In genomic region chr12:76531986-76532925, GRCm38 (mm10) we compare ENCODE assay signal across 7 mouse cellular contexts. TPM values are rescaled to one million over a fixed set of nuclear protein-coding genes. Genes with fewer than 3 reads are reported as not detected.
DNase-seq lines count a peak whose midpoint lies in the region; ATAC-seq and TF ChIP-seq lines count a peak whose summit lies in the region.

No protein-coding gene starts in this region.

- WGBS in hindbrain, embryonic 13.5 days, result 3% methylated on average over 19 of the region's 19 CpGs
- WGBS in liver, embryonic 13.5 days (ENCODE audit: insufficient replicate concordance), result 6% methylated on average over 19 of the region's 19 CpGs

- H3K36me3 ChIP-seq in E14TG2a.4 (ENCODE audit: insufficient read depth, low read length), result no peaks in the 10 kb centered on the region
- no peaks in the 10 kb centered on the region for H3K36me3 ChIP-seq in hindbrain, embryonic 13.5 days
- H3K36me3 ChIP-seq in liver, embryonic 13.5 days, result no peaks in the 10 kb centered on the region

- H3K27me3 ChIP-seq in E14TG2a.4 (ENCODE audit: insufficient read depth, low read length), result peaks cover 44% of the 10 kb centered on the region
- H3K27me3 ChIP-seq in hindbrain, embryonic 13.5 days, result peaks cover 87% of the 10 kb centered on the region
- H3K27me3 ChIP-seq in liver, embryonic 13.5 days, result peaks cover 95% of the 10 kb centered on the region

- H3K9ac ChIP-seq in hindbrain, embryonic 13.5 days, result peak overlapping the region; percentile 66; the same call in 1 of the 2 replicates
- H3K9ac ChIP-seq in liver, embryonic 13.5 days, result 0 out of 2 replicates have a peak overlapping the region, but pooled peaks have one; percentile 70

- H3K9me3 ChIP-seq in E14TG2a.4 (ENCODE audit: low read length), result no peaks in the 10 kb centered on the region
- no peaks in the 10 kb centered on the region for H3K9me3 ChIP-seq in hindbrain, embryonic 13.5 days
- H3K9me3 ChIP-seq in liver, embryonic 13.5 days (replicated peaks), result no peaks in the 10 kb centered on the region

- H3K4me3 ChIP-seq in E14TG2a.4 (replicated peaks; ENCODE audit: low read length), result peak overlapping the region; percentile 88
- peak overlapping the region; percentile 58 for H3K4me3 ChIP-seq in hindbrain, embryonic 13.5 days
- peak overlapping the region; percentile 62 for H3K4me3 ChIP-seq in liver, embryonic 13.5 days (replicated peaks)

- ATAC-seq in hindbrain, embryonic 13.5 days (ENCODE audit: low FRiP score), result no peak
- ATAC-seq in liver, embryonic 13.5 days (ENCODE audit: low read depth), result no peak
- ATAC-seq in frontal cortex, adult (ENCODE audit: low TSS enrichment), result no peak

- no peak for TF ChIP-seq CTCF in E14TG2a.4 (conservative IDR thresholded peaks at IDR 0.05; ENCODE audit: low read length)

- peak; percentile 9 for DNase-seq in MEL-GATA-1-ER (ENCODE audit: extremely low read depth, low read depth)
- no peak for DNase-seq in liver, embryonic 13.5 days
- no peak for DNase-seq in cerebellum, postnatal 14 days
- DNase-seq in urinary bladder, postnatal 25 days (ENCODE audit: low spot score), result no peak

- peak overlapping the region; percentile 97 for H3K4me2 ChIP-seq in hindbrain, embryonic 13.5 days
- peak overlapping the region; percentile 64 for H3K4me2 ChIP-seq in liver, embryonic 13.5 days

- peaks cover 64% of the 10 kb centered on the region for H3K4me1 ChIP-seq in E14TG2a.4 (replicated peaks; ENCODE audit: low read depth, low read length)
- peaks cover 25% of the 10 kb centered on the region for H3K4me1 ChIP-seq in hindbrain, embryonic 13.5 days (replicated peaks)
- peaks cover 56% of the 10 kb centered on the region for H3K4me1 ChIP-seq in liver, embryonic 13.5 days (replicated peaks)

- H3K27ac ChIP-seq in hindbrain, embryonic 13.5 days, result no peak overlapping the region
- no peak overlapping the region for H3K27ac ChIP-seq in liver, embryonic 13.5 days

RNA-seq across cellular contexts. Expression of gene Plekhg3, which starts 1.6 kb away (rescaled TPM):
- polyA plus RNA-seq in hindbrain, embryonic 13.5 days (2015; fragmentation: Nextera tagmentation; extraction: Ambion mirVana), result 1.6 and 2.1 TPM in 2 replicates
- 1.7 and 1.9 TPM in 2 replicates for polyA plus RNA-seq in liver, embryonic 13.5 days (2015; fragmentation: Nextera tagmentation; extraction: Ambion mirVana)
